22 mouse cellular contexts compared by ENCODE assay signal in genomic region chr16:55906928-55907679, GRCm38 (mm10). TPM values are rescaled to one million over a fixed set of nuclear protein-coding genes. Genes with fewer than 3 reads are reported as not detected.
DNase-seq lines count a peak whose midpoint lies in the region; ATAC-seq and TF ChIP-seq lines count a peak whose summit lies in the region.
"Had no signal": no experiment of that assay in that cellular context is flagged by ENCODE, and none has a peak within 500 bp of the region (broad histone marks: within the 10 kb centered on the region; RNA-seq: fewer than 3 reads in every experiment).

No protein-coding gene starts in this region.

- peak overlapping the region; percentile 88 for H3K27ac ChIP-seq in spleen, adult 2 months (ENCODE audit: insufficient read depth, low read length)
- no peak overlapping the region for H3K27ac ChIP-seq in forebrain, embryonic 15.5 days (replicated peaks)
- H3K27ac ChIP-seq: embryonic facial prominence, embryonic 10.5 days; limb, embryonic 10.5 days; liver, embryonic 15.5 days; lung, embryonic 15.5 days; stomach, embryonic 15.5 days had no signal

- H3K4me2 ChIP-seq in forebrain, embryonic 15.5 days (replicated peaks), result no peak overlapping the region
- H3K4me2 ChIP-seq: liver, embryonic 15.5 days; lung, embryonic 15.5 days; stomach, embryonic 15.5 days had no signal

- no peak overlapping the region for H3K4me3 ChIP-seq in spleen, adult 2 months (ENCODE audit: extremely low read depth, insufficient read depth, insufficient read length)
- H3K4me3 ChIP-seq in megakaryocyte, embryonic 14.5 days (replicated peaks), result peak overlapping the region; percentile 33
- H3K4me3 ChIP-seq in forebrain, embryonic 15.5 days, result no peak overlapping the region
- H3K4me3 ChIP-seq: embryonic facial prominence, embryonic 10.5 days; limb, embryonic 10.5 days; liver, embryonic 15.5 days; lung, embryonic 15.5 days; stomach, embryonic 15.5 days had no signal

- ATAC-seq in activated CD4-positive, CD25-positive, alpha-beta regulatory T cell, adult 4 months, result peak; percentile 80
- no peak for ATAC-seq in forebrain, embryonic 15.5 days (replicated peaks)
- ATAC-seq: forebrain, embryonic 16.5 days; hindbrain, embryonic 16.5 days; intestine, postnatal 0 days had no signal

- no peaks in the 10 kb centered on the region for H3K9me3 ChIP-seq in megakaryocyte, embryonic 14.5 days
- no peaks in the 10 kb centered on the region for H3K9me3 ChIP-seq in forebrain, embryonic 15.5 days
- H3K9me3 ChIP-seq: embryonic facial prominence, embryonic 10.5 days; limb, embryonic 10.5 days; liver, embryonic 15.5 days; lung, embryonic 15.5 days; stomach, embryonic 15.5 days had no signal

- WGBS in spleen, adult 2 months, result 63% methylated on average over 5 of the region's 5 CpGs
- 95% methylated on average over 5 of the region's 5 CpGs for WGBS in forebrain, embryonic 15.5 days

- H3K4me1 ChIP-seq in spleen, adult 2 months (ENCODE audit: control insufficient read depth, insufficient read depth, insufficient read length), result peaks cover 8% of the 10 kb centered on the region; the same call in 1 of the 2 replicates
- peaks cover 14% of the 10 kb centered on the region for H3K4me1 ChIP-seq in megakaryocyte, embryonic 14.5 days
- H3K4me1 ChIP-seq in forebrain, embryonic 15.5 days, result no peaks in the 10 kb centered on the region
- H3K4me1 ChIP-seq: embryonic facial prominence, embryonic 10.5 days; limb, embryonic 10.5 days; liver, embryonic 15.5 days; lung, embryonic 15.5 days; stomach, embryonic 15.5 days had no signal

- no peaks in the 10 kb centered on the region for H3K27me3 ChIP-seq in spleen, adult 2 months (ENCODE audit: control insufficient read depth, insufficient read depth, low read length)
- no peaks in the 10 kb centered on the region for H3K27me3 ChIP-seq in megakaryocyte, embryonic 14.5 days (replicated peaks)
- no peaks in the 10 kb centered on the region for H3K27me3 ChIP-seq in forebrain, embryonic 15.5 days
- H3K27me3 ChIP-seq: liver, embryonic 15.5 days; lung, embryonic 15.5 days; stomach, embryonic 15.5 days had no signal

- no peak overlapping the region for H3K9ac ChIP-seq in forebrain, embryonic 15.5 days (replicated peaks)
- H3K9ac ChIP-seq: liver, embryonic 15.5 days; lung, embryonic 15.5 days; stomach, embryonic 15.5 days had no signal

- peaks cover 9% of the 10 kb centered on the region; the same call in 1 of the 2 replicates for H3K36me3 ChIP-seq in spleen, adult 2 months (ENCODE audit: control insufficient read depth, insufficient read depth, low read length)
- peaks cover 47% of the 10 kb centered on the region for H3K36me3 ChIP-seq in megakaryocyte, embryonic 14.5 days (replicated peaks; ENCODE audit: low read length)
- H3K36me3 ChIP-seq in forebrain, embryonic 15.5 days, result peaks cover 38% of the 10 kb centered on the region

- no peak for TF ChIP-seq POLR2A in spleen, adult 2 months (IDR thresholded peaks at IDR 0.05; ENCODE audit: low read depth, low read length)

- DNase-seq in spleen, adult 2 months (ENCODE audit: low read depth in 1 of 2, low spot score in 2 of 2), result no peak
- no peak for DNase-seq in spleen, postnatal 36 days (ENCODE audit: low spot score in 2 of 2)
- DNase-seq in frontal cortex, postnatal 25 days (ENCODE audit: low spot score in 2 of 2), result no peak
- DNase-seq in cerebellum, adult 11 months, result no peak
- DNase-seq: adrenal gland, postnatal 25 days; cerebellum, adult 9-11 months; gastrocnemius, postnatal 14 days; liver; midbrain, embryonic 14.5 days; right cerebral cortex, postnatal 25 days; thymus, postnatal 36 days had no signal

- no peak for TF ChIP-seq CTCF in spleen, adult 2 months (IDR thresholded peaks at IDR 0.05; ENCODE audit: extremely low read depth, insufficient read depth, insufficient read length, insufficient replicate concordance)

RNA-seq across cellular contexts. Expression of gene Nxpe3, which starts 12.0 kb away (rescaled TPM):
- 6.0 and 6.1 TPM in 2 replicates for polyA plus RNA-seq in spleen, adult 2 months (2012; rRNA removed)
- polyA plus RNA-seq in activated CD4-positive, CD25-positive, alpha-beta regulatory T cell, adult 4 months (2017; shearing (Covaris generic)), result 10 to 100 TPM; 15.0 to 28.2 TPM
- polyA plus RNA-seq in megakaryocyte, embryonic 14.5 days (2012; ENCODE audit: insufficient read depth, low replicate concordance), result 0.32 TPM in 1 of 2 replicates, not detected in the other
- polyA plus RNA-seq in forebrain, embryonic 15.5 days (2015; fragmentation: Nextera tagmentation; extraction: Ambion mirVana), result 1.3 and 1.5 TPM in 2 replicates

RNA-seq across cellular contexts. Expression of gene Cep97, which starts 27.6 kb away (rescaled TPM):
- polyA plus RNA-seq in spleen, adult 2 months (2012; rRNA removed), result 1.7 TPM in 2 replicates
- polyA plus RNA-seq in activated CD4-positive, CD25-positive, alpha-beta regulatory T cell, adult 4 months (2017; shearing (Covaris generic)), result 10 to 100 TPM; 22.8 to 28.3 TPM
- 0.49 TPM in 1 of 2 replicates, not detected in the other for polyA plus RNA-seq in megakaryocyte, embryonic 14.5 days (2012; ENCODE audit: insufficient read depth, low replicate concordance)
- 16.3 and 17.8 TPM in 2 replicates for polyA plus RNA-seq in forebrain, embryonic 15.5 days (2015; fragmentation: Nextera tagmentation; extraction: Ambion mirVana)

RNA-seq across cellular contexts. Expression of gene Rpl24, which starts 59.0 kb away (rescaled TPM):
- 76.2 and 82.6 TPM in 2 replicates for polyA plus RNA-seq in spleen, adult 2 months (2012; rRNA removed)
- polyA plus RNA-seq in activated CD4-positive, CD25-positive, alpha-beta regulatory T cell, adult 4 months (2017; shearing (Covaris generic)), result 1,000 to 10,000 TPM; 1,908 to 2,087 TPM
- polyA plus RNA-seq in megakaryocyte, embryonic 14.5 days (2012; ENCODE audit: insufficient read depth, low replicate concordance), result 47.3 and 75.6 TPM in 2 replicates
- polyA plus RNA-seq in forebrain, embryonic 15.5 days (2015; fragmentation: Nextera tagmentation; extraction: Ambion mirVana), result 581 and 585 TPM in 2 replicates
